Mouse (Mus musculus) adrenal gland, adult (tissue): ENCODE measurements around the gene Afmid.
"Not testable (repeated sequence)": the region's sequence is repeated elsewhere in the genome, so short reads cannot be mapped to it uniquely, and the experiment has no call there.

Experiments
- DNase-seq, 2 experiments: peaks; one replicate each; pipeline ENCODE4 v3.0.0; 2022 to 2023; ENCODE audit warnings: low spot score in 1 of 2; ENCODE audit not compliant: inconsistent age in 2 of 2

The Afmid gene

GRCm38 (mm10) chr11:117824060-117824969 lies 1.4 kb upstream of the Afmid start:
- DNase-seq, result peak; percentile 83 to 94

- no peak for DNase-seq
Observed at GRCm38 (mm10) chr11:117826164-117826563, 440 bp downstream of the Afmid start.

GRCm38 (mm10) chr11:117826916-117827315 lies 1.2 kb downstream of the Afmid start:
- no peak for DNase-seq

- DNase-seq, result no peak
Observed at GRCm38 (mm10) chr11:117827386-117827785, 1.7 kb downstream of the Afmid start.

DNA sequence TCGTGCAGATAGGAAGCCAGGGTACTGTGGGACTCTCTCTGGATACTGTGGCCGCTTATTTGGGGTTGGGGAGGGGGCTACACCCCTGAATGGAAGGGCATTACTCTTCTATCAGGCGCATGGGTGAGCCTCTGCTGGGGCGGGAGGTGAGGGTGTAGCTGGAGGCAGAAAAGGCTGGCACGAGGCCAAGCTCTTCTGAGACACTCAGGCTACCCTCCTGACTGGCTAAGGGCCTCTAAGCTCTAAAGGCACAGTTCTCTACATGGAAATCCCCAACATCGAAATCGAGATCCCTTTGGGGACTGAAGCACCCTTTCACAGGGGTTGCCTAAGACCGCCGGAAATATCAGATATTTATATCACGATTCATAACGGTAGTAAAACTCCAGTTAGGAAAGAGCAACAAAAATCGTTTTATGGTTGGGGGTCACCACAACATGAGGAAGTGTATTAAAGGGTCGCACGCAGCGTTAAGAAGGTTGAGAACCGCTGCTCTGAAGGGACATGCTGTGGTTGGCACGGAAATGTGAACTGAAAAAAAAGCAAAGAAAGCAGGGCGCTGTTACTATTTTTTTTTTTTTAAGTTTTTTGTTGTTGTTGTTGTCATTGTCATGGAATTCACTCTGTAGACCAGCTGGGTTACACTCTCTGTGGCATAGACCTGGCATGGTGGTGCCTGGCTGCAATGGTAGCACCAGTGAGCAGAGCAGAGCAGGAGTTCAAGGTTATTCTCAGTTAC lies 2.6 kb downstream of the Afmid start:
- peak; percentile 46 to 58 for DNase-seq

DNA sequence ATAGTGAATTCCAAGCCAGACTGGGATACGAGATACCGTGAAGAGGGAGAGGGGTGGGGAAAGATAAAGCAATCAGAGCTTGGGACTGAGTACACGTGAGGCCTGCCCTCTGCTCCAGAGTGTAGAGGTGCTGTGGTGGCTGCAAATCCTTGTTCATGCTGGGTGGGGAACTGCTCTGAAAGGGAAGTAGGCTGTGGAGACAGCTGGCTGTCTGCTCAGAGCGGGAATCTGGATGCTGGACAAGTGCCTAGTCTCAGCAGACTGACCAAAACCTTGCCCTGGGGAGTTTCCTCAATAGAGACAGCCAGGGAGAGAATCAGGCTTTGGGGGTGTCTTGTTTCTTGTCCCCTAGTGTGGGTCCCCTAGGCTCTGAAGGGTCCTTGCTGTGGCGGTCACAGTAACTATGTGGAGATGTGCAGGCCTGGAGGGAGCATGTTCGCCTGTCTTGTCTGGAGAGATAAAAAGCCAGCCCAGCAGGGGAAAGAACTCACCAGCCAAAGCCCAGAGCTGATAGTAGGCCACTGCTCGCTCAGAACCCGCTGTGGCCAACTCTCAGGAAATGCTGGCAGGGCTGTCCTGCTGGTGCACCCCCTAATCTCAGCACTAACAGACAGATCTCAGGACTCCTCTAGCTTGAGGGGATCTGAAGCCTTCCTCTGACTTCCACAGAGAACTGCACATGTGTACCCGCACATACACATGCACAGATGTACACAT lies 3.3 kb downstream of the Afmid start:
- peak; percentile 41 to 78 for DNase-seq

GRCm38 (mm10) chr11:117829671-117830215 lies 4.0 kb downstream of the Afmid start:
- peak in 1 of 2 experiments; percentile 70 for DNase-seq

- peak in 1 of 2 experiments; percentile 56 for DNase-seq
Observed at GRCm38 (mm10) chr11:117830401-117830800, 4.7 kb downstream of the Afmid start.

DNA sequence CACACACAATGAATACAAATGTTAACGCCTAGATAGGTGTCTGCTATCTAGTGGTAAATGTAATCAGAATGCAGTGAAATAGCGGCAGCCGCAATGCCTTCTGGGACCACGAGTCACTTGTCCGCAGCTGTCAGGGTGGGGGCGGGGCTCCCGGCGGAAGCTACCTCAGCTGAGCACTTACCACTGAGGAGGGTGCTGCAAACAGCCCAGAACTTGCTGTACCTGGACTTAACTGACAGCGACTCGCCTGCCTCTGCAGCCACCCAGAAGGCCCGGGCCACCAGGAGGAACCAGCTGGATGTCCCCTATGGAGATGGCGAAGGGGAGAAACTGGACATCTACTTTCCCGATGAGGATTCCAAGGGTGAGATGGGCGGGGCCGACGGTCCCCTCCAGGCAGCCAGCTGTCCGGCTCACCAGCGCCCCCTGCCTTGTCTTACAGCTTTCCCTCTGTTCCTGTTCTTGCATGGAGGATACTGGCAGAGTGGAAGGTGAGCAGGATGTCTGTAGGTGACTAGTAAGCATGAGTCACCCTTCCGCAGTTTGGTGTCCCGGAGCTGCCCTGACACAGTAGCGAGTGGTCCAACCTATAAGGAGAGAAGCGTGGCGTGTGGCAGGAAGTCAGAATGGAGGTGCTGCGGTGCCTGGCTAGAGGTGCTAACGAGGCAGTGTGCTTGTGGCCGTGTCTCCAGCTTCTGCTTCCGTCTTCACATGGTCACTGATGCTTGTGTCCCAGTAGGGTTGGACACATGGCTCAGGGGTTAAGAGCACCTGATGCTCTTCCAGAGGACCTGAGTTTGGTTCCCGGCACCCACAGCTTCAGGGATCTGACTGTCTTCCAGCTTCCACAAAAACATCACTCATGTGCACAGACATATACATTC lies 6.6 kb downstream of the Afmid start:
- DNase-seq, result peak; percentile 62 to 86

GRCm38 (mm10) chr11:117833509-117833908 lies 7.8 kb downstream of the Afmid start:
- DNase-seq, result not testable (repeated sequence)

DNA sequence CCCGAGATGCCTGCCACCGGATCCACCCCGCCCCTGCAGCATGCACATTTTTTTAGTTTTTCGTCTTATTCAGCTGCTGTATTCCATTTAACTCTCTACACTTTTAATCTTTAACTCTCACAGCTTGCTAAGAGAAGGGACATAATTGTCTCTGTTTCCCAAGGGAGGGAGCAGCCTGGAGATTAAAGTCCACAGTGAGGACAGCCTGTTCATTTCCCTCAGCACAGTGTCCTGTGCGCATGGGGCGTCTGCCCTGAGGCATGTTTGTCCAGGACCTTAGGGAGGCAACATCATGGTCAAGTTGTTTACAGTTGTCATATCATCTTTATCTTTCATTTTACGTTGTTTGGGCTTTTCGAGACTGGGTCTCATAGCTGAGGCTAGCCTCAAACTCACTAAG lies 8.4 kb downstream of the Afmid start:
- DNase-seq, result no peak

- DNase-seq, result peak; percentile 35 to 64
Observed at GRCm38 (mm10) chr11:117836306-117836705, 10.6 kb downstream of the Afmid start.

- DNase-seq, result peak in 1 of 2 experiments; percentile 40
Observed at GRCm38 (mm10) chr11:117838572-117838971, 12.8 kb downstream of the Afmid start.

GRCm38 (mm10) chr11:117839021-117839420 lies 13.3 kb downstream of the Afmid start:
- no peak for DNase-seq

- peak; percentile 71 to 83 for DNase-seq
Observed at GRCm38 (mm10) chr11:117840910-117841309, 15.2 kb downstream of the Afmid start.

- DNase-seq, result no peak
Observed at GRCm38 (mm10) chr11:117843434-117843833, 17.7 kb downstream of the Afmid start.

DNA sequence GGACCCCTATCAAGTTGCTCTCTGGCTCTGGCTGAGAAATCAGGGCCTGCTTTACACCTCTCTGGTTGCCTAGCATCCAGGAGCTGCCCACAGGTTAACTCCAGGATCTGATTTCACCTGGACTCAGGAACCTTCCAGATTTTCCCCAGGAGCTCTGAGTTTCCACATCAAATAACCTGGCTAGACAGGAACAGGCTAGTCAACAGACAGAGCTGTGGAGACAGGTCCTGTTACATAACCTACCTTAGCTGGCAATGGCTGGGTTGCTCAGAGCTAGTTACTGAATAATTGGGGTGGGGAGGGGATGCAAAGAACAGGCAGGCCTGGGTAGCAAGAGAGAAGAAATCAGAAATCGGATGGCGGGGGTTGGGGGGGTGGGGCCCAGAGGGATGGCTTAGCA lies 19.3 kb downstream of the Afmid start:
- DNase-seq, result no peak

DNA sequence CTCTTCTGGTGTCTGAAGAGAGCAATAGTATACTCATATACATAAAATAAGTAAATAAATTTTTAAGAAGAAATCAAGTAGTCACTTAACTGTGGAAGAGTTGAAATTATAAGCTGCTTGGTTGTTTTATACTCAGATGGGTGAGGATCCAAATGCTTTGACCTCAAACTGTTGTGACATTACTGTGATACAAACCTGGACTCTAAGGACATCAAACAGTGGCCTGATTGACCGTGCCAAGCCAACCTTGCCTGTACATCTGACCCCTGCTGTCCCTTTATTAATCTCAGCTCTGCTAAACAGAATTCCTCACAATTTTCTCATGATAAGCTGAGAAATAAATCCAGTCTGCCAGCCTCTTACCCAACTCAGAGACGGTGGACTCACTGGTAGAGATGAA lies 19.9 kb downstream of the Afmid start:
- no peak for DNase-seq

GRCm38 (mm10) chr11:117846640-117847039 lies 20.9 kb downstream of the Afmid start:
- peak in 1 of 2 experiments; percentile 39 for DNase-seq
